Mouse (Mus musculus): ENCODE results near the gene Tdp1.

The Tdp1 gene

GRCm38 (mm10) chr12:99958068-99959060 is 74.0 kb downstream of the Tdp1 start:
- DNase-seq (ENCODE audit: low read depth, low spot score), result peak; percentile 29

- DNase-seq (ENCODE audit: low read depth, low spot score), result no peak
Observed at GRCm38 (mm10) chr12:99959291-99959690, 75.0 kb downstream of the Tdp1 start.

GRCm38 (mm10) chr12:99959930-99960329 is 75.6 kb downstream of the Tdp1 start:
- no peak for DNase-seq (ENCODE audit: low read depth, low spot score)

DNA sequence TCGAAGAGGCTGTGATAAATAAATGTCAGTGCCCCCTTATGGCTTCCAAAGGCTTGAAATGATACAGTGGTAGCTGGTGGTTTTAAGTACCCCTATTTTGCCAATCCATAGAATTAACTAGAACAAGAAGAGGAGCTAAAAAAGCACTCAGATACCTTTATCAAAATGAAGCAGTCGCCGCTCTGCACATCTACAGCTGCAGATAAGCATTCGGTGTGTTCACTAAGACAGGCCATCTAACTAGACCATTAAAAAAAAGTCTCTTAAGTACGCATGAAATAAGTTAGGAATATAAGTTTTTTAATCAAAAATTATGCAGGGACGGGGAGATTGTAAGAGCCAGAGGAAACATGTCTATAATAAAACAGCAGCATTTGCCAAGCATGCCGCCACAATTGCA is 76.4 kb downstream of the Tdp1 start:
- DNase-seq (ENCODE audit: low read depth, low spot score), result no peak

GRCm38 (mm10) chr12:99964301-99965202 is 80.2 kb downstream of the Tdp1 start, which contains the start of gene Kcnk13:
TSS of gene Kcnk13 (plus strand) at chr12:99964499.
- peak; percentile 90 for DNase-seq (ENCODE audit: low read depth, low spot score)

GRCm38 (mm10) chr12:99965203-99966115 is 81.1 kb downstream of the Tdp1 start:
- peak; percentile 69 for DNase-seq (ENCODE audit: low read depth, low spot score)

DNA sequence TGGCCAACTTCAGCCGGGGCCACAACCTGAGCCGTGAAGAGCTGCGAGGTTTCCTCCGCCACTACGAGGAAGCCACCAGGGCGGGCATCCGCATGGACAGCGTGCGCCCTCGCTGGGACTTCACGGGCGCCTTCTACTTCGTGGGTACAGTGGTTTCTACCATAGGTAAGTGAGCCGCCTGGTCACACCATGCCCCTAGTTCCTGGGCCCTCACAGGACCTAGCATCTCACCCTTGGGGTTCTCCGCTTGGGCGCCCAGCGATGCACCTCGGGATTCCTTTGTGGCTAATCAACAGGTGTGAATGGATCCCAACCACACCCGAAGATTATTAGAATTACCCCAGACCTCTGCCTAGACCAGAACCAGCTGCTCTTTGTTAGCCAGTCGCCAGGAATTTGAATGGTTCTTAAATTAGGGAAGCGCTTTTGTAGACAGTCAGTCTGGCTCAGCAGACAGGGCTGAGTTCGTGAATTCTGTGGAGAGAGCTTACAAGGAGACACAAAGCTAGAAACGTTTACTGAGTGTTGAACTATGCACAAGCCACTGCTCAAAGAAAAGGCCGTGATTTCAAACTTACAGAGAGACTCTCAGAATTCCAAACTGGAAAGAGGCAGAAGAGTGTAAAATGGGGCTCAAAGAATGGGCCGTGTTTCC is 81.9 kb downstream of the Tdp1 start:
- DNase-seq (ENCODE audit: low read depth, low spot score), result peak; percentile 55

DNA sequence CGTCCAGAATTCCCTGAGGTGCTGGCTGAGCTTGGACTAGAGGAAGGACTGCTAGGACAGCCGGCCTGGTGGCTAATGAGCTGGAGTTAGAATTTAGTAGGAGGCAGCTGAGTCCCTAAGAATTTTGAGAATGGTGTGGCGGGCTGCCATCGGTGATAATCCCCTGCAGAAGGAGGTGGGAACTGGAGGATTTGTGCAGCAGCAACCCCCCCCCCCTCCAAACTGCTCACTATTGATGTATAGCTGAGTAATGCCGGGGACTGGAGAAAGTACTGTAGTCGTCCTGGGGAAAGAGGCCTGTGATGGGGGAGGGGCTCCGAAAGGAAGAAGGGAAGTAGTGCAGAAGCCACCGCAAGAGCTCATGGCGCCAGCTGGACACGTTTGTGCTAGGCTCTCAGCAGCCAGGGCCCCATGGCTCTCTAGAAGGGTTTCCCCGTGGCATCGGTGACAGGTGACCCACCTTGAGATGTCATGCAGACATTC is 82.6 kb downstream of the Tdp1 start:
- peak; percentile 21 for DNase-seq (ENCODE audit: low read depth, low spot score)

DNA sequence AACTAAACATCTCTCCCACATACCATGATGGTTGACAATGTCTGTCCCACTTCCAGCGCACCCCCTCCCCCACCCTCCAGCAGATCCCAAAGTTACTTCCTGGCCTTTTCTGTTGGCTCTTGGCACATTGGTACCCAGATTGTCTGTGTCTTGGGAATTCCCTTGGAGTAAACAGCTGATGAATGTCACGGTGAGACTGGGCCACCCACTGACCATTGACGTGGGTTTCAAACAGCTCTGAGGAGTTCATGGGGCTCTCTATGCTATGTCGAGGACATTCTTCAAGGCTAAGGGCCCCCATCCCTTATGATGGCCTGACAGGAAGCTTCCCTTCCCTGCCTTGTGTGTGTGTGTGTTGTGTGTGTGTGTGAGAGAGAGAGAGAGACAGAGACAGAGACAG is 85.6 kb downstream of the Tdp1 start:
- no peak for DNase-seq (ENCODE audit: low read depth, low spot score)

GRCm38 (mm10) chr12:99971205-99971894 is 87.0 kb downstream of the Tdp1 start:
- peak; percentile 58 for DNase-seq (ENCODE audit: low read depth, low spot score)

- DNase-seq (ENCODE audit: low read depth, low spot score), result peak; percentile 89
Observed at GRCm38 (mm10) chr12:99972825-99973224, 88.5 kb downstream of the Tdp1 start.

DNA sequence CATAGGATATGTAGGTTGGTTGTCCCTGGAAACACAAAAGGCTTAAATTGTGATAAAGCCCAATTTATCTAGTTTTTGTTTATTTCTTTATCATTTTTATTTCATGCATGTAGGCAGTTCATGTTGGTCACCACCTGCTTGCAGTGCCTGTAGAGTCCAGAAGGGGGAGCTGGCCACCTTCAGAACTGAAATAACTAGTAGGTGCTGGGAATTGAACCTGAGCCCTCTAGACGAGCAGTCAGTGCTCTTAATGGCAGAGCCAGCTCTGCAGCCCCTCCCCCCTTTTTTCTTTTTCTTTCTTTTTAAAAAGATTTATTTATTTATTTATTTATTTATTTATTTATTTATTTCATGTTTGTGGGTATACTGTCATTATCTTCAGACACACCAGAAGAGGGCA is 89.3 kb downstream of the Tdp1 start:
- DNase-seq (ENCODE audit: low read depth, low spot score), result peak; percentile 78

DNA sequence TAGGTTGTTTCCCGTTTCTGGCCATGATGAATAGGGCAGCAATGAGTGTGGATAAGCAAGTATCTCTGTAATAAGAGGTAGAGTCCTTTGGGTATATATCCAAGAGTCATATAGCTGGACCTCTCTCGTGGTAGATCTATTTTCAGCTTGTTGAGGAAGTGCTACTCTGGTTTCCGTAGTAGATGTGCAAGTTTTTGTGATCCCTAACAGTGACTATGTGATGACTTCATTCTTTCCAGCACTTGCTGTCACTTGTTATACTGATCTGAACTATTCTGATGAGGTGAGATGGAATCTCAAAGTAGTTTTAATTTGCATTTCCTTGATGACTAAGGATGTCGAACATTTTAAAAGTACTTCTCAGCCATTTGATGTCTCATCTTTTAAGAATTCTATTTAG is 95.2 kb downstream of the Tdp1 start:
- no peak for DNase-seq (ENCODE audit: low read depth, low spot score)

GRCm38 (mm10) chr12:99986797-99987196 is 102.5 kb downstream of the Tdp1 start:
- no peak for DNase-seq (ENCODE audit: low read depth, low spot score)

DNA sequence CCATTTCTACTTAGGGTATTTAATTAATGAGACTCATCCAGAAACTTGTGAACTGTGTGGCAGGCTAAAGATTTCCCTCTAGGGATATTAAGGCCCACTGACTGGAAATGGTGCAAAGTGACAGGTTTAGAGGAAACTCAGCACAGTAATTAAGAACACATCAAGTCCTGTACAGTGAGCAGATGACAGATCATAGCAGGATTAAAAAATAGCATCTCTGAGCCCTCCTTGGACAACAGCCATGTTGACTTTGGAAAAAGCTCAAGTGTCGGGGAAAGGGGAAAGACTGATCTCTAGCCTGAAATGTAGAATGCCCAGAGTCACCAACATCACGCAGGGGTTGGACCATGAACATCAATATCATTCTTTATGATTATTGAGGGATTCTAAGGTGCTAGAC is 103.8 kb downstream of the Tdp1 start:
- no peak for DNase-seq (ENCODE audit: low read depth, low spot score)

DNA sequence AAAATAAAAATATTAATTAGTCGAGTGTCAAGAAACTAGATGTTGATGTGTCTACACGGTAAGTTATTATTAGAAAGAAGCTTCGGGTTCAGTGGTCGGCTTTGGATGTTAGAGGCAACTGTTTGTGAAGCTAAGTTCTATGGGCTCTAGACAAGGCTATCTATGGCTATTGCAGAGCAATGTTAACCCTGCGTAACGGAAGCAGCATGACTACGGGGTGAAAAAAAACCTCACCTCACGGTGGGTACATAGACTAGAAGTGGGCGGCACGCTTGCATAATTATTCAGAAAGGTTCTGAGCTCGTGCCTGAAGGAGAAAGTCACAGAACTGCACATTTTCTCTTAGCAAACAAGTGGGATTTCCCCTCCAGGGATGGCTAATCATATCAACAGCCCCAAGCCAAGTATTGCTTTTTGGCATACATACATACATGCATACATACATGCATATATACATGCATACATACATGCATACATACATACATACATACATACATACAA is 108.1 kb downstream of the Tdp1 start:
- DNase-seq (ENCODE audit: low read depth, low spot score), result no peak

- DNase-seq (ENCODE audit: low read depth, low spot score), result no peak
Observed at GRCm38 (mm10) chr12:99993146-99993890, 109.0 kb downstream of the Tdp1 start.

- no peak for DNase-seq (ENCODE audit: low read depth, low spot score)
Observed at GRCm38 (mm10) chr12:99995951-99996350, 111.6 kb downstream of the Tdp1 start.

- peak; percentile 59 for DNase-seq (ENCODE audit: low read depth, low spot score)
Observed at GRCm38 (mm10) chr12:99999726-100000125, 115.4 kb downstream of the Tdp1 start.

Measured in ZHBTc4 (cell line).